Mouse (Mus musculus) hindbrain, embryonic 10.5 days (tissue): Measurements from ENCODE around the gene Gm49721. TPM values are rescaled to one million over a fixed set of nuclear protein-coding genes. Genes with fewer than 3 reads are reported as not detected.
"Not testable (repeated sequence)": the region's sequence is repeated elsewhere in the genome, so short reads cannot be mapped to it uniquely, and the experiment has no call there.

Experiments
- DNase-seq: peaks from one replicate; pipeline ENCODE4 v3.0.0-alpha.2; 2017; ENCODE audit warnings: low spot score
- H3K27ac ChIP-seq: fragments of 300-500 bp; sonication (generic); 2 replicates; pipeline ENCODE4 v1.5.1; 2016; ENCODE audit warnings: mild to moderate bottlenecking, moderate library complexity
- H3K27me3 ChIP-seq: fragments of 300-500 bp; sonication (generic); 2 replicates; pipeline ENCODE4 v1.6.1; 2016; ENCODE audit warnings: mild to moderate bottlenecking; ENCODE audit not compliant: poor library complexity, insufficient read depth, severe bottlenecking
- H3K36me3 ChIP-seq: fragments of 300-500 bp; sonication (generic); 2 replicates; pipeline ENCODE4 v1.6.1; 2016; ENCODE audit warnings: mild to moderate bottlenecking, moderate library complexity
- H3K4me1 ChIP-seq: fragments of 300-500 bp; sonication (generic); replicated peaks from 2 replicates; pipeline ENCODE4 v1.6.1; 2016; ENCODE audit warnings: mild to moderate bottlenecking
- H3K4me3 ChIP-seq: fragments of 300-500 bp; sonication (generic); 2 replicates; pipeline ENCODE4 v1.5.1; 2016; ENCODE audit warnings: mild to moderate bottlenecking, moderate library complexity
- H3K9me3 ChIP-seq: fragments of 300-500 bp; sonication (generic); 2 replicates; pipeline ENCODE4 v1.6.1; 2016; ENCODE audit warnings: mild to moderate bottlenecking, moderate library complexity
- WGBS: fragments of 180-500 bp; shearing (Covaris S2); methylation state at CpG from one replicate; pipeline ENCODE4 v1.1.7; 2016; 5-methylcytosine and 5-hydroxymethylcytosine counted together
- polyA plus RNA-seq: library from polyadenylated mRNA; unstranded; fragments of >200 nt; fragmentation: Nextera tagmentation; extraction: Ambion mirVana; gene quantifications from 2 replicates; pipeline ENCODE4 v1.2.1, GENCODE M21; 2016

Gm49721 gene
- polyA plus RNA-seq, result 0.17 and 0.22 TPM in 2 replicates

GRCm38 (mm10) chr17:6978287-6979248 lies at the start of gene Gm49721:
Gm49721 (plus strand) TSS chr17:6978904.
- H3K9me3 ChIP-seq, H3K36me3 ChIP-seq, H3K4me1 ChIP-seq, H3K27me3 ChIP-seq: not testable (repeated sequence)
- Histone ChIP-seq H3K4me3 (peak within 1 kb of the TSS; percentile 57), H3K27ac (peak within 1 kb of the TSS; percentile 82)
- 2% methylated on average over 59 of the region's 68 CpGs for WGBS
- peak; percentile 45 for DNase-seq

DNA sequence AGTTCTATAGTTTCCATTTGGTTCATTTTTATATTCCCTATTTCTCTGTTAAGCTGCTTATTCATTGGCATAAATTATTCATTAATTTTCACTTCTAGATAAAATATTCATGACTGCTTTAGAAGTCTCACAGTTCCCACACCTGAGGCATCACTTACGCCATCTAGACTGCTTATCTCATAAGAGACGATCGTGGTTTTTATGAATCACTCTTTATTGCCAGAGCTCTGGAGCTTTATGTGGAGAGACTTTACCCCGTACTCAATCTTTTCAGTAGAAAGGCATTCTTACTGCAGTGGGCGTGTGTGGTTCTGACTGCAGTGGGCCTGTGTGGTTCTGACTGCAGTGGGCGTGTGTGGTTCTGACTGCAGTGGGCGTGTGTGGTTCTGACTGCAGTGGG lies 47.1 kb upstream of the Gm49721 start:
- DNase-seq, H3K4me1 ChIP-seq, H3K36me3 ChIP-seq, H3K9me3 ChIP-seq, H3K27me3 ChIP-seq, H3K4me3 ChIP-seq, H3K27ac ChIP-seq: not testable (repeated sequence)
- 97% methylated on average over 7 of the region's 7 CpGs for WGBS

DNA sequence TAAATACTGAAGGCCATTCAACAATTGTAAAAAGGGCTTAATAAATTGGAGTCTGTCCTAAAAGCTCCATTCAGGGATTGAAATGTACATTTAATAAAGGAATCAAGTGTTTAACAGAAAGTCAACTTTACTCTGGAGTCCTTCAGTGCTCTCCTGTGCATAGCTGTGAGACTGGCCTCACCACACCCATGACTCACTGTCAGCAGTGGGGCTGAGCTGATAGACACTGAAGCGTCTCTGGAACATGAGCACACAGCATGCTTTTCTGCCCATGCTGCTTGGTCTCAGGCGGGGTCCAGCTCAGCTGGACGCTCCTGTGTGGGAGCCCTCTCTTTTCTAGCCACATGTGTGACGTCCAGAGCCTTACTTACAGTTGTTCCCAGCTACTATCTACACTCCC lies 36.1 kb upstream of the Gm49721 start:
- not testable (repeated sequence) for H3K4me1 ChIP-seq, H3K36me3 ChIP-seq, H3K4me3 ChIP-seq, H3K27me3 ChIP-seq, H3K9me3 ChIP-seq, DNase-seq, H3K27ac ChIP-seq
- no CpG with 5 or more reads among the region's 4 CpGs for WGBS

DNA sequence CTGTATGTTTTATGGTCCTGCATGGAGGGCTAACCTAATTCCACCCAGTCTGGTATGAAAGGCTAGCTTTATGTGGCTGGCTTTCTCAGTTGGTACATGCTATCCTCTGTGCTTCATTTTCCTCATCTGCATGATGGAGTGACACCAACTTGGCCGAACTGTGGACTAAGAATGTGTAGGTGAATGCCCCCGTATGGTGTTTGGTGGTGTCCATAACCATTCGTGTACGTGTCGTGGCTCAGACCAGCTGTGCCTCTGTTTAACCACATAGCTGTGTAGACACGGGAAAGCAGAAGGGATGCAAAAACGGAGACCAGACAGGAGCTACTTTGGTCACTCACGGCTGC lies 31.1 kb upstream of the Gm49721 start:
- not testable (repeated sequence) for H3K9me3 ChIP-seq, DNase-seq, H3K36me3 ChIP-seq, H3K27me3 ChIP-seq, H3K27ac ChIP-seq, H3K4me1 ChIP-seq
- 20% methylated on average over 1 of the region's 8 CpGs for WGBS
- peak overlapping the region; percentile 62 for H3K4me3 ChIP-seq

GRCm38 (mm10) chr17:6947984-6948768 lies 30.5 kb upstream of the Gm49721 start, which contains the start of gene Rsph3b:
Rsph3b (minus strand) TSS chr17:6948682.
- H3K27me3 ChIP-seq, H3K4me1 ChIP-seq, H3K9me3 ChIP-seq, H3K36me3 ChIP-seq: not testable (repeated sequence)
- peak within 1 kb of the TSS; percentile 62 for H3K4me3 ChIP-seq
- H3K27ac ChIP-seq, result peak within 1 kb of the TSS; percentile 86
- WGBS, result 2% methylated on average over 73 of the region's 73 CpGs
- peak; percentile 93 for DNase-seq

GRCm38 (mm10) chr17:6948769-6949228 lies 29.9 kb upstream of the Gm49721 start:
- H3K4me1 ChIP-seq, H3K27me3 ChIP-seq, H3K9me3 ChIP-seq, DNase-seq, H3K36me3 ChIP-seq: not testable (repeated sequence)
- 21% methylated on average over 9 of the region's 9 CpGs for WGBS
- Histone ChIP-seq H3K27ac (peak overlapping the region; percentile 86), H3K4me3 (peak overlapping the region; percentile 62)

DNA sequence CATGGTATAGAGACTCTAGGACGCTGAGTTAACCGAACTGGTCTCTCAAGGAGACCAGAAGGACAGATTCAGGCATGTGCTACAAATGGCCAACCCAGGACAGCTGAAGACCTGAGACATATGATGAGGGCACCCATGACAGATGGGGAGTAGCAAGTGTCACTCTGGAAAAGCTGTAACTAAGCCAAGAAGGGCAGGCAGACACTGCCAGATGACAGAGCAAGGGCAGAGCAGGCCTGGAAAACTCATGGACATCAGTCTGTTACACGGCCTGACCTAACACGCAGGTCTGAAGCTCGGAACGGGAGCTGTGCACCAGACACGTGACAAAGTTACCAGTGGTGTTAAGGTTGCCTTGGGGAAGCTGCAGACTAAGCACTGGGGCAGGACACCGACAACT lies 19.8 kb upstream of the Gm49721 start:
- H3K27ac ChIP-seq, H3K4me1 ChIP-seq, H3K9me3 ChIP-seq, H3K27me3 ChIP-seq, H3K4me3 ChIP-seq, DNase-seq: not testable (repeated sequence)
- WGBS, result 92% methylated on average over 7 of the region's 8 CpGs
- peaks cover 20% of the 10 kb centered on the region for H3K36me3 ChIP-seq

GRCm38 (mm10) chr17:6959543-6960259 lies 19.0 kb upstream of the Gm49721 start:
- H3K36me3 ChIP-seq, result peaks cover 17% of the 10 kb centered on the region
- DNase-seq, H3K27ac ChIP-seq, H3K4me1 ChIP-seq, H3K9me3 ChIP-seq, H3K27me3 ChIP-seq: not testable (repeated sequence)
- 62% methylated on average over 5 of the region's 6 CpGs for WGBS
- H3K4me3 ChIP-seq, result peak overlapping the region; percentile 59

DNA sequence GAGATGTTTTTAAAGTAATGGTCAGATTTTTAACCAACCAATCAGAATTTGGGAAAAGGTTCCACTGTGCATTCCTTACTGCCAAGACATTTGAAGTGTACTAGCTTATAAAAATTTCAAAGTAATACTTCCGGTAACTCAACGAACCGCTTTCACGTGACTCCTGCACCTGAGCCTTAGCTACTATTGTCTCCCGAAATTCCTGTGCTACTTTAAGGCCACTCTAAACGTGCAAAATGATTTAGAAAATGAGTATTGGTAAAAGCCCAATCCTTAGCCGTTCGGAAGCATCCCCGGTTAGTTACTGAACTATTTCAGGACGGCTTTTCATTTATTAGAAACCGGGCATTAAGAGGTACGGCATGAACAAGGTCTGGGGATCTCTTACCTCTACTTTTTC lies 18.4 kb upstream of the Gm49721 start:
- DNase-seq, H3K9me3 ChIP-seq, H3K27me3 ChIP-seq, H3K4me1 ChIP-seq: not testable (repeated sequence)
- Histone ChIP-seq H3K4me3 (peak overlapping the region; percentile 59), H3K36me3 (peaks cover 11% of the 10 kb centered on the region), H3K27ac (peak overlapping the region; percentile 69)
- WGBS, result 2% methylated on average over 12 of the region's 12 CpGs

- not testable (repeated sequence) for H3K36me3 ChIP-seq, H3K4me1 ChIP-seq, H3K9me3 ChIP-seq, H3K27me3 ChIP-seq
- Histone ChIP-seq H3K27ac (peak within 1 kb of the TSS; percentile 89), H3K4me3 (peak within 1 kb of the TSS; percentile 59)
- DNase-seq, result peak; percentile 18
- under 1% methylated on average over 47 of the region's 51 CpGs for WGBS
Measured at GRCm38 (mm10) chr17:6960776-6961175, 17.9 kb upstream of the Gm49721 start, which contains the start of gene Tagap1. Tagap1 (minus strand) TSS chr17:6961156.

DNA sequence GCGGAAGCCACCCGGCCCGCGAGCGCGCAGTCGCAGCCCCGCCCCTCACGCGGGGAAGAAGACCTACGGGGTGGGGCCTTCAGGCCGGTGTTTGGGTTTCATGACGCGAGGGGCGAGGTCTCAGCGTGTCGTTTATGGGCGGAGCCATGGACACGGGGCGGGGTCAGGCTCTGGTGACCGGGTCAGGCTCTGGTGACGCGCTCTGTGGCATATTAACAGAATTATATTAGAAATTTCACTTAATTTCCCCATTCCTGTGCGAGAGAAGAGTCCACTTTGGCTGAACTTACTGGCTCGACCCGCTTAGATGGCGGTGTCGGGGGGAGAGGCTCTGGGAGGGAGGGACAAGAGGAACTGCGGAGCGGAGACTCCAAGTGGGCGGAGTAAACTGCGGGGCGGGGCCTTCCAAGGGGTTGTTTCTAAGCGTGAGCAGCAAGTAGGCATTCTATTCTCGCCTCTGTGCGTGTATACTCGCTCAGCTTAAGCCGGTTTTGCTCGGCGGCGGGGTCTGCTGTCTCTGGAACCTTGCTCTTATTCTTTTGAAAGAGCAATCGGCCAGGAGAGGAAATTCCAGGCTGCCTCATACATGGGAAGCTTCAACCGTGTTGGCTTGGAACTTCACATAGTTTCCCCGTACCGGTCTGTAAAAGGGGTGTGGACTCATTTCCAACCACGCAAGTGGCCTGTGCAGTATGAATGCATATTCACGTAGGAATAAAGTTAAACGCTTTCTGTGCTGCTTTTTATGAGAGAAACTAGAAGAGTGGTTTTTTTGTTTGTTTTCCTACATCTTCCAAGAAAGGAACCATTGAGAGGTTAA lies 17.3 kb upstream of the Gm49721 start:
- peak; percentile 32 for DNase-seq
- not testable (repeated sequence) for H3K4me1 ChIP-seq

DNA sequence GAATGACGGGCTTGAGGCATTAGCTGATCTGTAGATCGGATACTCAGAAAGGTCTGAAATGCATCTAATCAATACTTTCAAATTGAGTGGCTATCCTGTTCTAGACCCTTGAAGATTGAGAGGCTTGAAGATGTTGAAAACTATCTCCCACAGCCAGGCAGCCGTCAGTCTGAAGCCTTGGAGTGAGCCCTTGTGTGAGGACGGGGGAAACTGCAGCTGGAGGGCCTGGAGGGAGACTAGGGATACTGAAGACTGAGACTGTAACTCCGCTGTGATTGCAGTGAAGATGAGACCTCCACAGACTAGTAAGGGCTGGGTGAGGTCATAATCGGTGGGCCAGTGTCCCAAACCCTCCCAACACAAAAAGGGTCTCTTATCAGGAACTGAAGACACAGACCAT lies 16.4 kb upstream of the Gm49721 start:
- H3K27ac ChIP-seq, H3K4me1 ChIP-seq, H3K27me3 ChIP-seq, H3K4me3 ChIP-seq, H3K9me3 ChIP-seq, DNase-seq, H3K36me3 ChIP-seq: not testable (repeated sequence)
- WGBS, result 86% methylated on average over 4 of the region's 6 CpGs

More for the DNA sequence above, 17.3 kb upstream of the Gm49721 start:
- not testable (repeated sequence) for H3K27ac ChIP-seq, H3K9me3 ChIP-seq, H3K36me3 ChIP-seq, H3K27me3 ChIP-seq
- WGBS, result under 1% methylated on average over 23 of the region's 48 CpGs
- H3K4me3 ChIP-seq, result peak overlapping the region; percentile 39
